Comparison of ENCODE assay signal across 9 mouse cellular contexts in the genomic region with DNA sequence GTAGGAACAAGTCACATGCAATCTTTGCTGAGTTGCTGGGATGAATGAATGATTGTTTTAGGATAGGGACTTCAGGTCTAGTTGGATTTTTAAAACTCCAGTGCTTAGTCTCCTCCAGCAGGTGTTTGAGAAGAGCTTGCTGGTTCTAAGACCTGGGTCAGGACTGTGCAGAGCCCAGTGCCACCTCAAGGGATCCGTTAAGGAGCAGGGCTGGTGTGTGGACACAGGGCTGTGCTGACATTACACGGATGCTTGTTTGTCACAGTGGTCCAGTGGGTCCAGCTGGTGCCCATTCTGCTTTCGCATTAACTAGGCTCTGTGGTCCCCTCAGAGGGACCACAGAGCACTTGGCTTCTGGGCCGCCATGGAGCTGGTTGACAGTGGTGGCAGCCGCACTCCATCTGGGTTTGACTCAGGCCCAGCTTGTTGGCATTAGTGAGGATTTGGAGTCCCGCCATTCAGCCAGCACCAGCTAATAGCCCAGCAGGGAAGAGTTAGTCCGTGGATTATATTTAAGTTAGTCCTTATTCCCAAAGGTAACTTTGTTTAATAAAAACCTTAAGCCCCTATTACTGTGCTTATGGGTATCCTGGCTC. TPM values are rescaled to one million over a fixed set of nuclear protein-coding genes. Genes with fewer than 3 reads are reported as not detected.
A peak's percentile ranks its signal among the peaks of the same experiment; 100 is the strongest.
DNase-seq lines count a peak whose midpoint lies in the region; ATAC-seq and TF ChIP-seq lines count a peak whose summit lies in the region.
"Had no signal": no experiment of that assay in that cellular context is flagged by ENCODE, and none has a peak within 500 bp of the region (broad histone marks: within the 10 kb centered on the region; RNA-seq: fewer than 3 reads in every experiment).

No protein-coding gene starts in this region.

- no peak overlapping the region for H3K27ac ChIP-seq in forebrain, postnatal 0 days (ENCODE audit: low read depth, low read length)
- H3K27ac ChIP-seq in midbrain, embryonic 11.5 days (ENCODE audit: low read depth, low read length) = peak overlapping the region; percentile 51

- no peak; the same call in 1 of the 2 replicates for ATAC-seq in forebrain, postnatal 0 days
- ATAC-seq in midbrain, embryonic 11.5 days (ENCODE audit: low FRiP score) = peak; percentile 62

- no peaks in the 10 kb centered on the region; the same call in 1 of the 2 replicates for H3K36me3 ChIP-seq in forebrain, postnatal 0 days (ENCODE audit: insufficient read depth)
- H3K36me3 ChIP-seq in midbrain, embryonic 11.5 days (ENCODE audit: control insufficient read depth, insufficient read depth, low read length) = no peaks in the 10 kb centered on the region

- peaks cover 27% of the 10 kb centered on the region; the same call in 1 of the 2 replicates for H3K4me1 ChIP-seq in forebrain, postnatal 0 days (ENCODE audit: insufficient read depth)
- H3K4me1 ChIP-seq in midbrain, embryonic 11.5 days (ENCODE audit: control insufficient read depth, insufficient read depth, low read length) = peaks cover 45% of the 10 kb centered on the region

- H3K4me3 ChIP-seq in forebrain, postnatal 0 days (ENCODE audit: low read depth, low read length) = no peak overlapping the region
- H3K4me3 ChIP-seq in midbrain, embryonic 11.5 days (ENCODE audit: low read depth, low read length) = no peak overlapping the region

- no peak for TF ChIP-seq CTCF in forebrain, postnatal 0 days (IDR thresholded peaks at IDR 0.05; ENCODE audit: low read depth)

- no peaks in the 10 kb centered on the region for H3K27me3 ChIP-seq in forebrain, postnatal 0 days (ENCODE audit: insufficient read depth, low read length)
- H3K27me3 ChIP-seq in midbrain, embryonic 11.5 days (ENCODE audit: control insufficient read depth, insufficient read depth, low read length) = no peaks in the 10 kb centered on the region

- no peak overlapping the region for H3K9ac ChIP-seq in forebrain, postnatal 0 days
- no peak overlapping the region; the same call in 1 of the 2 replicates for H3K9ac ChIP-seq in midbrain, embryonic 11.5 days (ENCODE audit: low read length)

- H3K9me3 ChIP-seq in forebrain, postnatal 0 days (ENCODE audit: low read length) = no peaks in the 10 kb centered on the region
- no peaks in the 10 kb centered on the region for H3K9me3 ChIP-seq in midbrain, embryonic 11.5 days (ENCODE audit: control insufficient read depth, low read length)

- DNase-seq in embryo, embryonic 11 days = peak; percentile 38
- no peak for DNase-seq in embryo, embryonic 10 days (ENCODE audit: low spot score)
- peak; percentile 60 for DNase-seq in adipocyte (ENCODE audit: low spot score)
- DNase-seq in forebrain, postnatal 0 days = peak; percentile 62
- peak; percentile 85 for DNase-seq in midbrain, embryonic 11.5 days (ENCODE audit: low spot score, missing footprints)
- DNase-seq in urinary bladder, postnatal 25 days (ENCODE audit: low spot score) = no peak
- DNase-seq in lung, postnatal 10 days = no peak
- no peak for DNase-seq in lung, postnatal 25 days (ENCODE audit: low spot score)
- DNase-seq: cerebellum, adult 2 months had no signal

- WGBS in forebrain, postnatal 0 days = 20% methylated on average over 7 of the region's 7 CpGs
- 47% methylated on average over 7 of the region's 7 CpGs for WGBS in midbrain, embryonic 11.5 days

- H3K4me2 ChIP-seq in forebrain, postnatal 0 days (ENCODE audit: low read depth) = no peak overlapping the region
- H3K4me2 ChIP-seq in midbrain, embryonic 11.5 days = no peak overlapping the region

RNA-seq across cellular contexts. Expression of a gene that starts 22.6 kb away (rescaled TPM):
- 91.6 and 92.5 TPM in 2 replicates for total RNA-seq in forebrain, postnatal 0 days (2014; rRNA removed)
- polyA plus RNA-seq in forebrain, postnatal 0 days (2015; fragmentation: Nextera tagmentation; extraction: Ambion mirVana) = 99.8 and 108 TPM in 2 replicates
- 128 TPM in 2 replicates for polyA plus RNA-seq in midbrain, embryonic 11.5 days (2014; fragmentation: Nextera tagmentation; extraction: Ambion mirVana)

RNA-seq across cellular contexts. Expression of a gene that starts 23.1 kb away (rescaled TPM):
- 6.2 and 12.4 TPM in 2 replicates for total RNA-seq in forebrain, postnatal 0 days (2014; rRNA removed)
- polyA plus RNA-seq in forebrain, postnatal 0 days (2015; fragmentation: Nextera tagmentation; extraction: Ambion mirVana) = 4.6 and 5.3 TPM in 2 replicates
- 4.7 and 5.0 TPM in 2 replicates for polyA plus RNA-seq in midbrain, embryonic 11.5 days (2014; fragmentation: Nextera tagmentation; extraction: Ambion mirVana)

Comparison
In these comparisons a context has a peak if more than half of its experiments do, and no peak if none do; other contexts are left out.
1. DNase-seq: peak in embryo, embryonic 11 days (single experiment), adipocyte (single experiment), forebrain, postnatal 0 days (single experiment) and midbrain, embryonic 11.5 days (single experiment); none in embryo, embryonic 10 days (single experiment), urinary bladder, postnatal 25 days (single experiment), lung, postnatal 10 days (single experiment) and lung, postnatal 25 days (single experiment).